Mouse (Mus musculus): ENCODE data around the gene Ppp1r3a.
"Not testable (repeated sequence)": the region's sequence is repeated elsewhere in the genome, so short reads cannot be mapped to it uniquely, and the experiment has no call there.

Gene Ppp1r3a

DNA sequence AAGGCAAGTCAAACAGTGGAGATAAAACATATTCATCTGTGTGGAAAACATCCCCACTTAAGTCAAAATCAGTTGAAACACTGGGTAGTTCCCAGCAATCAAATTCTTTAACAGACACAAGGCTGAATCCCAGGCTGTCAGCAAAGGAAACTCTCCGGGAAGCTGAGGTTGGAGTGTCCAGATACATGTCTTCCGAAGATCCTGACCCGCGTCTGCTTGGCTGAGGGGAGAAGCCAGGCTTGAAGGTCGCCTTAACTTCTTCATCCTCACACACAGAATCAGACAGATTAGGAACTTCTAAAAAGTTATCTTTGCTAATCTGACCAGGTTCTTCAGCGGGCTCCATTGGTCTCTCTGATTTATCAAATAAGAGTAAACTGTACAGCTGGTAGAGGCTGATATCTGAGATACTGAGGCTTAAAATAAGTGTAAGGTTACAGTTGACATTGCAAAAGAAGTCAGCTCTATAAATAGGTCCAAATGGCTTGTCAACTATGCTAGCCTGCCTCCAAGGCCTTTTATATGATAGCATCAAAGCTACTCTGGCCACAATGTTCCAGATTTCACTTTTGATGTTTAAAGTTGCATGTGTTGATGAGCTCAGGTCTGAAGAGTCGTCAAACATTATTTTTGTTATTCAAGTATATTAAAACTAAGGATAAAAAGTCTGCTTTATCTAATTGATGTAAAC lies at the start of gene Ppp1r3a:
Gene Ppp1r3a, minus strand, starts transcription at position 374 of the 691 bp plus-strand sequence.
- no peak for DNase-seq (ENCODE audit: low spot score)

DNA sequence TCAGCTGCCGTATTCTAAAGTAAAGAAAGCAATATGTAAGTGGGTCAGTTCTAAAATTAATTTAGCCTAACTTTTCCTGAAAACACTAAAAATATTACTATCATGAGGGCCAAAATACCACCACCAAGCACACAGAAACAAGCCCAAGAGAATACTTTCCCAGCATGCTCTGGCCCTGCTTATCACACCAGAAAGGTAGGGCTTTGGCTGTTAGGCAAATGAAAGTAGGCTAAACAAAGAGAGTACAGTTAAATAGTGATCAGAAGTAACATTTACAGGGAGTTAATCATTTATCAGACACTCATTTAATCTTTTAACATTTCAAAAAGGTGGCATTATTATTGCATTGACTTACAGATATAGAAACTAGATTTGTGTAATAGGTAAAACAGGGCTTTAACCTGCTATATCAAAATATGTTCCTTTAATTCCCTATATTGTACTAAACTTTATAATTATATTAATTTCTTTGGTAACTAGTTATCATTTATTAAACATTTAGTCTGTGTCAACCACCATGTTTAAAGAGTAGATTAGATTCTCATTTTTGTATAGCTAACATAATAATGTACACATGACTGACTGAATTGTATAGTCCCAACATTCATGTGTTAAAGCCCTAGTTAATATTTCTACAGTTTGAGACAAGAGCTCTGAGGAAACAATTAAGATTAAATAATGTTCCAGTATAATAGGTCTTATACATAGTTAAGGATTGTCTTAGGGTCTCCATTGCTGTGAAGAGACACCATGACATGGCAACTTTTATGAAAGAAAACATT lies 32.3 kb upstream of the Ppp1r3a start:
- DNase-seq (ENCODE audit: low spot score), result no peak

DNA sequence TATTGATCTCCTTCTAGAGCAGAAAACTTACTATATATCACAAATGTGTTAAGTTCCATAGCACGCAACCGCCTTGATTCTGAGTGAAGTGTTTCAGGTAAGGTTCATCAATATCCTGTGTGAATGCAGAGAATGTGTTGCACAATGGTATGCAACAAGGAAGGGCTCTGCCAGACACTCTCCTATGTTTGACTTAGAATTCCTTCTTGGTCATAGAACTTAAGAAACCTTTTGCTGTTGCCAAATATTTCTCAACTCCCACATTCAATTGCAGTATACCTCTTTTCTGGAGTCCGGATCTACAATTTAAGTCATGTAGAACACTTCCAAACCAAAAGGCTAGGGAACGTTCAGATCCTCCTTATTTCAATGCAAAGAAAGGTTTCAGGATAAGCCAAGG lies 22.8 kb upstream of the Ppp1r3a start:
- DNase-seq (ENCODE audit: low spot score), result no peak

DNA sequence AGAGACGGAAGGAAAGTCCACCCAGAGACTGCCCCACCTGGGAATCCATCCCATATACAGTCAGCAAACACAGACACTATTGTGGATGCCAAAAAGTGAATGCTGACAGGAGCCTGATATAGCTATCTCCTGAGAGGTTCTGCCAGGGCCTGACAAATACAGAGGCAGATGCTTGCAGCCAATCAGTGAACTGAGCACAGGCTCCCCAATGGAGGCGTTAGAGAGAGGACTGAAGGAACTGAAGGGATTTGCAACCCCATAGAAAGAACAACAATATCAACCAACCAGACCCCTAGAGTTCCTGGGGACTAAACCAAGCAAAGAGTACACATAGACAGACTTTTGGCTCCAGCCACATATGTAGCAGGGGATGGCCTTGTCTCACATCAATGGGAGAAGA lies 16.6 kb upstream of the Ppp1r3a start:
- no peak for DNase-seq (ENCODE audit: low spot score)

DNA sequence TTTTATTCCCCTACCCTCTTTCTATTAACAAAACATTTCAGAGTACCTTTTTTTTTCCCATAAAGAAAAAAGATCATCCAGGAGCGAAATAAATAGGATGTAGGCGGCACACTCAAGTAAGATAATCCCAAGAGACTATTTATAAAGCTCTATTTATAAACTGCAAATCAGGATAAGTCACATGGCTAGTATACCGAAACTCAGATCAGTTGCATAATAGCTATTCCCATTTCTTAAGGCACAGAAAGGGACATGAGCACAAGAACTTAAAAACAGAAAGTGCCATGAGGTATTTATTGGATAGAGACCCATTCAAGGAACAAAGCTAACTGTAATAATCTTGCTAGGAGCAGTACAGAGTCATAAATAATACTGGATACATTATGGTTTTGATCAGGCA lies 2.4 kb upstream of the Ppp1r3a start:
- DNase-seq (ENCODE audit: low spot score), result no peak

DNA sequence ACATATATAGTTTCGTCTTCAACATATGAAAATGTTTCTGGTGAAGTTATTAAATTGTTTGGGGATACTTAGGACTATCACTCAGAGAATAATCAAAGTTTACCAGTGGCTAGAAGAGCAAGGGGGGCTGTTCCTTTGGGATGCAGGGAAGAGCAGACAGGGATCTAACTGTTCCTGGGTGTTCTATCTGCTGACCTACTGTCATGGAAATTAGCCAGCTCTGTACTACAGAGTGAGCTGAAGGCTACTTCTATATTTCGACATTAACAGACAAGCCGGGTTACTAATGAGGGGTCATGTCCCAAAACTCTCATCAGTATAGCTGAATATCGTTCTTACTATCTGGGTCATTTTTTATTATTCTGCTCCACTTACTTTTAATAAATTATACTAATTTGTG lies 1.6 kb downstream of the Ppp1r3a start:
- no peak for DNase-seq (ENCODE audit: low spot score)

DNA sequence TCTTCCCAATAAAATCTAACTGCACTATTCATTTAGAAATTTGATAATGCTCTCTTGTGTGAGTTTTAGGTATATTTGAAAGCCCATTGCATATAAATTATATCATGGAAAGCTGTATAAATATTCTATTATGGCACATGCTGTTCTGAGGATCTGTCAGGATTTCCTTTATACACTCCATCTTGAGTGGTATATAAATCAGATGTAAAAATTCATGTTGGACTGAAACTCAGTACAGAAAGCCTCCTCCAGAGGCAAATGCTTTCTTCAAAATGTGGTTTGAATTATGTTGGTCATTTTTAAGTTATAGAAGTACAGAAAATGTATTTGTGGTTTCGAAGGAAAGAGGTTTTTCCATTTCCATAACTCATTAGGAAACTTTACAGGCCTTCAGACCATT lies 2.9 kb downstream of the Ppp1r3a start:
- no peak for DNase-seq (ENCODE audit: low spot score)

DNA sequence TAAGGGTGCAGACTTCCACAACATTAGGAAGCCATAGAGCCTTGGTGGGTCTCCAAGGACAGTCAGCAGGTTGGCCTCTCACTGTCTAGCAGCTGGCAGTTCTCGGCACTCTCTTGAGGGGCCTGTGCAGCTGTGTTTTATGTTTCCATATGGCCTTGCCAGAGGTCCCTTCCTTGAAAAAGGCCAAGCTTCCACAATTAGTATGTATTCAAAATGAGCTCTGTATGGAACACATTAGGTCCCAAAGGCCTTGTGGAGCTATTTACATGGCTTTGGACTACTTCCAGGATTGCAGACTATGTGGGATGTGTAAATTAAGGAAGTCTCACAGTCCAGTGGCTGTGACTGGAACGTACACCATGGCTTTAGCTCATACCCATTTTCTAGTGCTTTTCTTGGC lies 8.1 kb downstream of the Ppp1r3a start:
- DNase-seq (ENCODE audit: low spot score), result no peak

DNA sequence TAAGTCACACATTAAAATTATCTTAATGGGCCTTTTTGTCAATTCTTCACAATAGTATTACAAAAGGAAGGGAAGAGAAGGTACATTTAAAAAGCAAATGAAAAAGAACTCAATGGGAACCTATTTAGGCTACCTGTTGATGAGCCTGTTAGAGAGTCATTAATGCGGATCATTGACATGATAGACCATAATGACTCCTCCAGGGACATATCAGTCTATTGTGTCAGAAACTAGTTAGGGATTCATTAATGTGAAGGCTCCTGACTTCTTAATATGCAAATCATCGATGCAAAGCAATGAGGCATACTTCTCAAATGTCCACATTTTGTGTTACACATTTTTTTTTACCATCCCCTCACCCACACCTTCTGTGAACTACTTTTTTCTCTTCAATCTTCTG lies 19.1 kb downstream of the Ppp1r3a start:
- DNase-seq (ENCODE audit: low spot score), result no peak

DNA sequence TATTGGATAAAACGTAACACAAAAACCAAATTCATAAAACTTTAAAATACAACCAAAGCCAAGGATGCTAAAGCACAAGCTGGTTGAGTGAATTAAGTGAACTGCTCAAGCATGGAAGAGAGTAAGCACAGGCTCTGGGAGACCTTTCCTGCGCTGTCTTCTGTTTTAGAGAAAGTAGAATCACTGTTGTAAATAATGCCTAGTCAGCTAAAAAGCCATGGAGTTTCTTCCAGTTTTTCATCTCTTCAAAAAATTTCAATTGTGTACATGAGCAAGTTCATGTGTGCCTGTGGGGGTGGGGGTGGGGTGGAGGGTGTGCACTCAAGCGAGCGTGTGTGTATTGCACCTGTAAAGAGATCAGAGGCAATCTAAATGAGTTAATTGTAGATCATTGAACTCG lies 24.1 kb downstream of the Ppp1r3a start:
- no peak for DNase-seq (ENCODE audit: low spot score)

DNA sequence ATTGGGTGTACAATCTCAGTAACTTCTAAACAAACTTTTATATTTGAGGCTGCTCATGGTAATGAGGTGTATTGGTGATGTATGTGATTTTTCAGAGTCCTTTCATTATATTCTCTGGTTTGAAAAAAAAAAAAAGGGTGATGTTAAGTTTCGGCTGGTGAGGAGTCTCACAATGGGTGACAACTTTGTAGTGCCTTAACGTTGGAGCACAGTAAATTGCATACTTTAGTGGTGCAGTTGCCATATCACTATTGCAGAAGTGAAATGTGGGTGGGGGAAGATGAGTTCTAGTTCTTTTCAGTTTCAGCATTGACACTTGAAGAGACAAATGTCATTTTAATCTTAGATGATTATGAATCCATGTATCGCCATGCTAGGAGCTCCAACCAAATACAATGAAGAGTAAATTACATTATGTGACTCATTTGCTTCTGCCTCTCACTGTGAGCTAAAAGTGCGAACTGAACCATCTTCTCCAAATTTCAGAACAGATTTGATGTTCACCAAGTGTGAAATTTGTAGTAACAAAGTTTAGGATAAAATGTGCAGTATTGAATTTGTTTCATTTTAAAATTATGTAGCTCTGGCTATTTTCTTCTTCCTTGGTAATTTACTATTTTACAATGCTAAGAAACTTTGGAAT lies 34.2 kb downstream of the Ppp1r3a start:
- no peak for DNase-seq (ENCODE audit: low spot score)

DNA sequence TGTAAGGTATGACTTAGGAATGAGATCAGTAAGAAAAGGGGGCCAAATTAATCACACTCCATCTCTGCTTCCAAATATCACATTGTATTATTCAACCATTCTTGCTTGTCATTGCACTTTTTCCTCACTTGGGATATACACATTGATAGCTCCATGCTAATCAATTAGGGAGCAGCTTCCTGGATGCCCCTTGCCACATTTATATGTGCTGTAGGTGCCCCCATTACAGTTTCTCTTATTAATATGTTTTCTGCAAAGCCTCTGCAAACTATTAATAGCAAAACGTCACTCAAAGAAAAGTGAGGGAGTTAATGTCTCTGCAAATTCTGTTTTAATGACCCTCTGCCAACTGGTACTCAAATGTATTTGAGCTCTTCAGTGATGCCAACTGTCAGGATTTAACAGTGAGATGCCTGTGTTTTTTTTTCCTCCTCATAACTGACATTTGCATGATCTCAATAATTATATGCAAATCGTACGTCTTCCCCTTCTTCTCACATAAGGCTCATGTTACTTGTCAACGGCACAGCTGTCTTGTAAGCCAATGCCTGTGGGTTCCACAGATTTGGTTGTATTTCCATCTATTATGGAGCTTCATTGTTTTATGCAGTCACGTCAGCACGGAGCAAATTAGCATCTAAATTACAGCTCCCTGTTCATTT lies 34.8 kb downstream of the Ppp1r3a start:
- DNase-seq (ENCODE audit: low spot score), result no peak

DNA sequence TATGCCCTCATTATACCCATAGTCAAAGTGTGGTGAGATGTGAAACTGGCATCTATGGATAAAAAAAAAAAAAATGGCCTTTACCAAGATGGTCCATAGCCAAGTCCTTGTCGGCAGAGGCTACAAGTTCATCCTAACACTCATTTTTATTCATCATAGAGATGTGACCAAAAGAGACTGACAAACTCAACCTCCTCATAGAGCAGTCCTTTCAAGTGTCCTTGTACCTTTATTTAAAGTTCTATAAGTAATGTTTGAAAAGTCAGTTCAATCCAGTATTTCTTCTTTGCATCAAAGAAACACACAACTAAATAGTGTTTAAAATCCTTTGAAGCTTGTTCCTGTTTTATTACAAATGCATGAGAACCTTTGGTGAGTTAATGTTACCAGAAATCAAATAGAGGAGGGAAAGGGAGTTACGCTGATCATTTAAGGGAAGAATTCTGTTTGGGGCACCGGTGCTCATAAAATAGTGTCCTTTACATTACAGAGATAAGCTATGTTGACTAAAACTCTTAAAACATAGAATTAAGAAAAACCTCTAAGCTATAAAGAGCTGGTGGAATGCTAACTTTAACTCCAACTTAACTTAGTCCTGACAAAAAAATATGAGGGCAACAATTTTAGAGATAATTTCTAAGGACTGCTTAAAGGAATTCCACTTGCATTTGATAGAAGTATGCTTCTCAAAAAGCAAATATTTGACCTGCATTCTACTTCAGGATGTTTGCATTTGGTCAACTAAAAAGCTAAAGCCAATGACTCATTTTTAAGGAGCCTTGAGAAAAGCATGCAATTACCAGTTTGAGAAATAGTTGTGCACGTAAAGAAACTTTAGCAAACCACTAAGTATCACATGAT lies 39.7 kb downstream of the Ppp1r3a start:
- DNase-seq (ENCODE audit: low spot score), result no peak

DNA sequence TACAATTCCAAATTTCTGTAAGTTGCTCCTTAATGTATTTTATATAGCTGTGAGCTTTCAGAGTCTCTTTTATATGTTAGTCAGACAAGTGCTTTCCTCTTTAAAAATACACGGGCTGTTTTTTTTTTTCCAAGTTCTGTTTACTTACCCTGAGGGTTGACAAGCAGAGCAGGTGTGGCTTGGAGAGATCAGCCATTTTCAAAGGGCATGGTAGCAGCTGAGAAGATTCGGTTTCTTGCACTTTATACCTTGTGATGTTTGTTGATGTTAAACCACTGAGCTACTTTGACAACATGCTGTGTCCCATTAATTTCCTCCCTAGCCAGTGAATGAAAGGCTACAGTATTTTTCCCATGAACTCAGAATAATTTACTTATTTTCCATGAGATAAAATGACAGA lies 42.9 kb downstream of the Ppp1r3a start:
- no peak for DNase-seq (ENCODE audit: low spot score)

DNA sequence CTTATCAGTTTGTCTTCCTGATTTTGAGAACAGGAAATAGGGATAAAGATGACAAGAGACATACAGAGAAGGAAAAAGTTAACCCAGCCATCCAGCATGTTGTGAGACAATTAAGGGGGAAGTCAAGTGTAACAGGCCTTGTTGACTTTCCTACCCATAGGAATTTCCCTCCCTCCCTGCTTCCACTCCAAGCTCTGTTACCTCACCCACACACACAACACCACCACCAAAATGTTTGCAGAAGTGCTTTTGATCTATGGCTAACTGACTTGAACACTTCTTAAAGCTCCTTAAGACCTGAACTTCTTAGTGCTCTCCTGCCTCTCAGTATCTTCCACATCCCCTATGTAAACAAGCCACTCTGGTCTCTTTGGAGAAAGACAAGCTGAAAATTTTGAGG lies 55.0 kb downstream of the Ppp1r3a start:
- no peak for DNase-seq (ENCODE audit: low spot score)

DNA sequence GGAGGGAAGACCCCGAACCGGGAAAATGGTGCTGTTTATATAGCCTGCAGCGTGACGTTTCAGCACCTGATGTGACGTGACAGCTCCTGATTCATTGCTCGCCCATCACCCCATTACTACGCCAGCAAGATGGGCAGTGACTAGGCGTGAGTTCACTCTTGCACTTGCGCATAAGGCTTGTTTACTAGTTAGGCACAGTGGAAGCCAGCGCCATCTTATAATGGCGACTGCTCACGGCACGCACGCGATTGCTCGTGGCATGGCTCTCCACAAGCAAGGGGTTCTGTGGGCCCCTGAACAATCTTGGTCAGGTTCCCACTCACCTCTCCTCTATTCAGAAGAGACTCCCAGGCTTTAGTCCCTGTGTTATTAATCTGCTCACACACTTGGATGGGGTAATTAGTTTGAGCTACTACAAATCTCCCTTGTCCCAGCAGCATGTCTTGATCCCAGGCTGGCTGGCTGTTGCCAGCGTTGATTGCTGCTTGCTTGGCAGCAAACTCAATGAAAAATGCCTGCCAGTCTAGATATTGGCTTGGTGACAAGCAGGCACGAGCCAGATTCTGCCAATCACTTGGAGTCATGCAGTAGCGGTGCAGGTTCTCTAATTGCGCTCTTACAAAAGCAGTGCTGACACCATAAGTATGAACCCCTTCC lies 75.7 kb downstream of the Ppp1r3a start:
- DNase-seq (ENCODE audit: low spot score), result not testable (repeated sequence)

DNA sequence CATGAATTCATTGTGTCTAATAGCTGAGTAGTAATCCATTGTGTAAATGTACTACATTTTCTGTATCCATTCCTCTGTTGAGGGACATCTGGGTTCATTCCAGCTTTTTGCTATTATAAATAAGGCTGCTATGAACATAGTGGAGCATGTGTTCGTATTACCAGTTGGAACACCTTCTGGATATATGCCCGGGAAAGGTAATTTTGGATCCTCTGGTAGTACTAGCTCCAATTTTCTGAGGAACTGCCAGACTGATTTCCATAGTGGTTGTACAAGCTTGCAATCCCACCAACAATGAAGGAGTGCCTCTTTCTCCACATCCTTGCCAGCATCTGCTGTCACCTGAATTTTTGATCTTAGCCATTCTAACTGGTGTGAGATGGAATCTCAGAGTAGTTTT lies 86.1 kb downstream of the Ppp1r3a start:
- DNase-seq (ENCODE audit: low spot score), result not testable (repeated sequence)

DNA sequence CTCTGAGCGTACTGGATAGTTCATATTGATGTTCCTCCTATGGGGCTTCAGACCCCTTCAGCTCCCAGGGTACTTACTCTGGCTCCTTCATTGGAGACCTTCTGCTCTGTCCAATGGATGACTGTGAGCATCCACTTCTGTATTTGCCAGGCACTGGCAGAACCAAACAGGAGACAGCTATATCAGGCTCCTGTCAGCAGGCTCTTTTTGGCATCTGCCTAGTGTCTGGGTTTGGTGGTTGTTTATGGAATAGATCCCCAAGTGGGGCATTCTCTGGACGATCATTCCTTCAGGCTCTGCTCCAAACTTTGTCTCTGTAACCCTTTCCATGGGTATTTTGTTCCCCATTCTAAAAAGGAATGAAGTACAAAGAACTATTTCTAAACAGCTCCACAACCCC lies 87.4 kb downstream of the Ppp1r3a start:
- not testable (repeated sequence) for DNase-seq (ENCODE audit: low spot score)
